Mouse (Mus musculus): ENCODE data around the gene Wasf2. TPM values are rescaled to one million over a fixed set of nuclear protein-coding genes. Genes with fewer than 3 reads are reported as not detected.

Gene Wasf2
- polyA plus RNA-seq, 1 experiment = 45.7 TPM

- no peak overlapping the region for H3K4me3 ChIP-seq (ENCODE audit: insufficient read depth, low read depth, low read length)
- H3K36me3 ChIP-seq (ENCODE audit: control insufficient read depth, insufficient read depth, low read length) = no peaks in the 10 kb centered on the region
- no peaks in the 10 kb centered on the region for H3K4me1 ChIP-seq (ENCODE audit: control insufficient read depth, insufficient read depth, low read length)
- DNase-seq = peak; percentile 78
- no peaks in the 10 kb centered on the region for H3K27me3 ChIP-seq (replicated peaks; ENCODE audit: control insufficient read depth, insufficient read depth, low read length)
- TF ChIP-seq POLR2A (IDR thresholded peaks at IDR 0.05; ENCODE audit: low read depth, low read length) (no peak), CTCF (conservative IDR thresholded peaks at IDR 0.05; ENCODE audit: insufficient read depth, insufficient read length, low read depth, low read length) (peak; percentile 83)
- no peak overlapping the region for H3K27ac ChIP-seq (ENCODE audit: insufficient read depth, low read depth, low read length)
- 42% methylated on average over 10 of the region's 10 CpGs for WGBS
Observed at GRCm38 (mm10) chr4:133233285-133233976, 103.1 kb downstream of the Wasf2 start.

- TF ChIP-seq CTCF (conservative IDR thresholded peaks at IDR 0.05; ENCODE audit: insufficient read depth, insufficient read length, low read depth, low read length) (no peak), POLR2A (IDR thresholded peaks at IDR 0.05; ENCODE audit: low read depth, low read length) (no peak)
Observed at GRCm38 (mm10) chr4:133234771-133235170, 104.5 kb downstream of the Wasf2 start.

GRCm38 (mm10) chr4:133235415-133235814 is 105.1 kb downstream of the Wasf2 start:
- TF ChIP-seq POLR2A (IDR thresholded peaks at IDR 0.05; ENCODE audit: low read depth, low read length) (no peak), CTCF (conservative IDR thresholded peaks at IDR 0.05; ENCODE audit: insufficient read depth, insufficient read length, low read depth, low read length) (no peak)
- H3K27ac ChIP-seq (ENCODE audit: insufficient read depth, low read depth, low read length) = no peak overlapping the region
- no peaks in the 10 kb centered on the region for H3K4me1 ChIP-seq (ENCODE audit: control insufficient read depth, insufficient read depth, low read length)
- H3K27me3 ChIP-seq (replicated peaks; ENCODE audit: control insufficient read depth, insufficient read depth, low read length) = no peaks in the 10 kb centered on the region
- no peak overlapping the region for H3K4me3 ChIP-seq (ENCODE audit: insufficient read depth, low read depth, low read length)
- 86% methylated on average over 5 of the region's 5 CpGs for WGBS
- no peaks in the 10 kb centered on the region for H3K36me3 ChIP-seq (ENCODE audit: control insufficient read depth, insufficient read depth, low read length)
- no peak for DNase-seq

More at GRCm38 (mm10) chr4:133234771-133235170, 104.5 kb downstream of the Wasf2 start:
- Histone ChIP-seq H3K4me1 (ENCODE audit: control insufficient read depth, insufficient read depth, low read length) (no peaks in the 10 kb centered on the region), H3K27me3 (replicated peaks; ENCODE audit: control insufficient read depth, insufficient read depth, low read length) (no peaks in the 10 kb centered on the region), H3K4me3 (ENCODE audit: insufficient read depth, low read depth, low read length) (no peak overlapping the region), H3K36me3 (ENCODE audit: control insufficient read depth, insufficient read depth, low read length) (no peaks in the 10 kb centered on the region), H3K27ac (ENCODE audit: insufficient read depth, low read depth, low read length) (no peak overlapping the region)
- WGBS = 68% methylated on average over 5 of the region's 5 CpGs
- no peak for DNase-seq

- TF ChIP-seq POLR2A (IDR thresholded peaks at IDR 0.05; ENCODE audit: low read depth, low read length) (no peak), CTCF (conservative IDR thresholded peaks at IDR 0.05; ENCODE audit: insufficient read depth, insufficient read length, low read depth, low read length) (no peak)
- Histone ChIP-seq H3K4me3 (ENCODE audit: insufficient read depth, low read depth, low read length) (no peak overlapping the region), H3K27ac (ENCODE audit: insufficient read depth, low read depth, low read length) (no peak overlapping the region), H3K27me3 (replicated peaks; ENCODE audit: control insufficient read depth, insufficient read depth, low read length) (no peaks in the 10 kb centered on the region), H3K36me3 (ENCODE audit: control insufficient read depth, insufficient read depth, low read length) (no peaks in the 10 kb centered on the region), H3K4me1 (ENCODE audit: control insufficient read depth, insufficient read depth, low read length) (peaks cover 2% of the 10 kb centered on the region; the same call in 1 of the 2 replicates)
- WGBS = 82% methylated on average over 4 of the region's 4 CpGs
- DNase-seq = no peak
Observed at GRCm38 (mm10) chr4:133237911-133238310, 107.6 kb downstream of the Wasf2 start.

- DNase-seq = peak; percentile 94
- Histone ChIP-seq H3K4me3 (ENCODE audit: insufficient read depth, low read depth, low read length) (peak within 1 kb of the TSS; percentile 70), H3K4me1 (ENCODE audit: control insufficient read depth, insufficient read depth, low read length) (peaks cover 2% of the 10 kb centered on the region; the same call in 1 of the 2 replicates), H3K27ac (ENCODE audit: insufficient read depth, low read depth, low read length) (peak within 1 kb of the TSS; percentile 70), H3K27me3 (replicated peaks; ENCODE audit: control insufficient read depth, insufficient read depth, low read length) (no peaks in the 10 kb centered on the region), H3K36me3 (ENCODE audit: control insufficient read depth, insufficient read depth, low read length) (no peaks in the 10 kb centered on the region)
- WGBS = 10% methylated on average over 16 of the region's 16 CpGs
- TF ChIP-seq CTCF (conservative IDR thresholded peaks at IDR 0.05; ENCODE audit: insufficient read depth, insufficient read length, low read depth, low read length) = no peak
- peak; percentile 84 for TF ChIP-seq POLR2A (IDR thresholded peaks at IDR 0.05; ENCODE audit: low read depth, low read length)
Observed at GRCm38 (mm10) chr4:133240490-133240921, 110.2 kb downstream of the Wasf2 start, which contains the start of gene Map3k6. TSS of gene Map3k6 (plus strand) at chr4:133240818.

- H3K4me3 ChIP-seq (ENCODE audit: insufficient read depth, low read depth, low read length) = peak overlapping the region; percentile 70
- peak overlapping the region; percentile 70 for H3K27ac ChIP-seq (ENCODE audit: insufficient read depth, low read depth, low read length)
- H3K4me1 ChIP-seq (ENCODE audit: control insufficient read depth, insufficient read depth, low read length) = peaks cover 2% of the 10 kb centered on the region; the same call in 1 of the 2 replicates
- TF ChIP-seq CTCF (conservative IDR thresholded peaks at IDR 0.05; ENCODE audit: insufficient read depth, insufficient read length, low read depth, low read length) (0 out of 2 replicates have a peak, but pooled peaks have one; percentile 1), POLR2A (IDR thresholded peaks at IDR 0.05; ENCODE audit: low read depth, low read length) (peak; percentile 75)
- no peaks in the 10 kb centered on the region for H3K27me3 ChIP-seq (replicated peaks; ENCODE audit: control insufficient read depth, insufficient read depth, low read length)
- under 1% methylated on average over 78 of the region's 78 CpGs for WGBS
- DNase-seq = peak; percentile 94
- no peaks in the 10 kb centered on the region for H3K36me3 ChIP-seq (ENCODE audit: control insufficient read depth, insufficient read depth, low read length)
Observed at GRCm38 (mm10) chr4:133240934-133241908, 110.9 kb downstream of the Wasf2 start.
